Mouse (Mus musculus): Measurements from ENCODE around the gene Ercc6l.
"Not testable (repeated sequence)": the region's sequence is repeated elsewhere in the genome, so short reads cannot be mapped to it uniquely, and the experiment has no call there.

Gene Ercc6l

DNA sequence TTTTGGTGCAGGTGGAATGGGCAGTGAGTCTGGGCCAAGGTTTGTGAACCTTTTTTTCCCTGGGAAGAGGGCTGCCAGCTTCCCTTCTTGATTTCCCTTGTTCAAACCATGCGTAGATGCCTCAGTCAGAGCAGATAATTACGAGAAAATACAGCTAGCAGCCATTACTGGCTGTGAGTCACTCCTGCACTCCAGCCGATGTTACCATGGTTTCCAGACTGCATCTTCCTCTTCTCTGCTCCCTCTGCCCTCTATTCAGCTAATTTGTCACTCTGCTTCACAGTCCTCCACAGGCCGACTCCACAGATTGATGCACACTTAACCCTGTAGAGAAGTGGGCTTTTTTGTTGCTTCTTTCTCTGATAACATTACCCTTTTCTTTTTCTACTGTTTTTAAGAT is 41.2 kb downstream of the Ercc6l start:
- peak; percentile 6 to 20 for DNase-seq (ENCODE audit: low spot score in 2 of 2)

DNA sequence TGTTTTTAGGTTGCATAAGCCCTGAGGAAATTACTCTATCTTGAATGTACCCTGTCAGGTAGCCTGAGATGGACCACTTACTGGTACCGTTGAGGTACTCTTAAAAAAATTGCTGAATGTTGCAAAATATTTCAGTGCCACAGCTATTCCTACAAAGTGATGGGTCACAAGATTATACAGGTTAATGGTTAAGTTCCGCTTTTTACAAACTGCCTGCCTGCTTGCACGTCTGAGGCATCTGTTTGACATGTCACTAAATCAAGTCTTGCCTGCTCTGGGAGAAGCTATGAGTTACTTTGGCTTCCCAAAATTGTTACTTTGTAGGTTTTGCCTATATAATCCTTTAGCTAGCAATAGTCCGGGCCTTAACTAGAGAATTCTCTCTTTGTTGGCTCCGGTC is 47.5 kb downstream of the Ercc6l start:
- not testable (repeated sequence) for DNase-seq (ENCODE audit: low spot score in 2 of 2)

DNA sequence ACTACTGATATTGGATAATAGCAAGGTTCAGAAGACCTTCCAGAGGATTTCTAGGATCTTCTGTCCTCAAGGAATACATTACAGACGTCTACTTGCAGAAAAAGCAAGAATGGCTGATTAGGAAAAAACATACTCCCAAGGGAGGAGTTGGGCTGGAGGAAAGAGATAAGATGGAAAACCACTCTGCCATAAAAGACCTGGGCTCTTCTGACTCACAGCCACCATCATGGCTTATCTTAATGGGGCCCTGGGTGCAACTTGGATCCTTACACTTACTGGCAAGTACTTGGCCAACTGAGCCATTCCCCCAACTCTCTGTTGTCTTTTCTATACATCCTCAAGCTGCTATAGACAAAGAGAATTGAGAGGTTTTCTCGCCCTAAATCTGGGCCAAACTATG is 53.1 kb downstream of the Ercc6l start:
- DNase-seq (ENCODE audit: low spot score in 2 of 2), result not testable (repeated sequence)

DNA sequence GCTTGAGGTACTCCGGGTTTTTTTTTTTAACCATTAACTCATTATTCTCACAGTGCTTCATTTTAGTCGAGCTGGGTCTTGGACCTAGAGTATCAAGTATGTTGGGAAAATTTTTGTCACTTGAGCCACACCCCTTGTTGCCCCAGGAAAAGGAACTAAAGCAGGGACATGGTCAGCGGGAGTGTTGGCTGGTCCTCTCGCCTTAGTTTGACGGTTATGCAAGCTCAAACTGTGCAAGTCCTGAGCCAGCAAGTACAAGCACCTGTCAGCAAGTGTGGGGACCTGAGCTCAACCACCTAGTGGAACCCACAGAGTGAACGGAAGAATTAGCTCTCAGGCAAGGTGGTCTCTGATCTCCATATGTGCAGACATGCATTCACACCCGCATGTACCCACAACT is 55.0 kb downstream of the Ercc6l start:
- DNase-seq (ENCODE audit: low spot score in 2 of 2), result no peak

DNA sequence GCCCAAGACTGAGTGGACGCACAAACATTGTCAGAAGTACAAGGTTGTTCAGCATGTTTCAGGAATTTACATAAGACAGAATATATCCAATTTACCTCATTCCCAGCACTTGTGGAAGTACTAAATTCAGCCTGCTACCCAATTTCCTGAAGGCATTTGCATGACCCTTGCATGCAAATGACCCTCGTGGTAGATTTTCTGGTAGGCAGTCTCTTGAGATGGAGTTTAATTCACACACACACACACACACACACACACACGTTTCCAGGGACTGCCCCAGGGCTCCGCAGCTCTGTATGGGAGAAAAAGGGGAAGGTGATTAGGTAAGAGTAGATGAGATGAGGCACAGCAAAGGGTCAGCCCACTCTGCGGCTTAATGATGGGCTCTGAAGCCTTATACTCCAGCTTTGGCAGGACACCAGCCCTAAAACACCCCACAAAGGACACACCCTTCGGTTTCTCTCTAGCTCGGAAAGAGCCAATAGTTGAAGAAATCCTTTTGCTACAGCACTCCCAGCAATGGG is 62.4 kb downstream of the Ercc6l start:
- DNase-seq (ENCODE audit: low spot score in 2 of 2), result no peak
